Mouse (Mus musculus): ENCODE results near the gene Gm10961. TPM values are rescaled to one million over a fixed set of nuclear protein-coding genes. Genes with fewer than 3 reads are reported as not detected.
A peak's percentile ranks its signal among the peaks of the same experiment; 100 is the strongest.

Gene Gm10961
- not detected in 2 replicates for polyA plus RNA-seq (2015; fragmentation: Nextera tagmentation; extraction: Ambion mirVana)

DNA sequence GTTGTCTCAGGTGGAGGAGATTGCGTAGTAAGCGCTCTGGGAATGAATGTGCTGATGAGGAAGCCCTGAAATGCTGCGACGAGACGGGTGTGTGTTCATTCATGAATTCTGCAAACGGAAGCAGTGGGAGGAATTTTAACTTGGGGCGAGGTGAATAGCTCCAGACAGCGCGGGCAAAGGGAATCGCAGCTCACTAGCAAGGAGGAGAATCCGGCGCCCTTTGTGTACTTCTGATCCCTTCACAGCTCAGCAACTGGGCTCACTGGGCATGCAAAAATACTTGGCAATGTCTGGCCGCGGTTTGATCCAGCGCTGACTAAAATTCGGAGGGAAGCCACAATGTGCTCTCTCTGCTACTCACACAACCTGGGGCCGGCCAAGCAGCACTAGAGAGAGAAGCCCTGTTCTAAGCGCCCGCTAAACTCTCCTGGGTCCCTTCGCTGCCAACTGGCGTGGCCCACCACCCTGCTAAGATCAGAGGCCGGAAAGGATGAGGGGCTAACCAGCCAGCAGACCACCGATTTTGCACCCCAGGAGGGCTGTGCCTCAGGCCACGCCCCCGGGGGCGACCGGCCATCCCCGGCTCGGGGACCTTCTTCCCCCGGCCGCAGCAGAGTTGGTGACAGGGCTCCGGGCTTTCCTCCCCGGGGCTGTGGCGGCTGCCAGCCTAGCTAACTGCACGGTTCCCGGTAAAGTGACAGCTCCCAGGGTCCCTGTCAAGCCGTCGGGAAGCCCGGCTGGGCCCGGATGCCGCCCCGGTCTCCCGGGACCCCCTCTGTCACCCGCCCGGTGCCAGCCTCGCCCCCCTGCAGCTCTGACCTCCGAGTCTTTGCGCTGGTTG is at the start of gene Gm10961:
Gene Gm10961, plus strand, starts transcription at position 641 of the 841 bp plus-strand sequence.
- H3K27me3 ChIP-seq: no peaks in the 10 kb centered on the region
- H3K4me1 ChIP-seq (replicated peaks): peaks cover 14% of the 10 kb centered on the region
- peak within 1 kb of the TSS; percentile 99 for H3K27ac ChIP-seq (replicated peaks)
- H3K36me3 ChIP-seq: peaks cover 24% of the 10 kb centered on the region
- H3K4me2 ChIP-seq: peak within 1 kb of the TSS; percentile 69
- H3K4me3 ChIP-seq: peak within 1 kb of the TSS; percentile 93
- peak; percentile 89 for ATAC-seq (ENCODE audit: low FRiP score, low read depth)
- no peaks in the 10 kb centered on the region for H3K9me3 ChIP-seq
- peak within 1 kb of the TSS; percentile 98 for H3K9ac ChIP-seq
- under 1% methylated on average over 47 of the region's 48 CpGs for WGBS

DNA sequence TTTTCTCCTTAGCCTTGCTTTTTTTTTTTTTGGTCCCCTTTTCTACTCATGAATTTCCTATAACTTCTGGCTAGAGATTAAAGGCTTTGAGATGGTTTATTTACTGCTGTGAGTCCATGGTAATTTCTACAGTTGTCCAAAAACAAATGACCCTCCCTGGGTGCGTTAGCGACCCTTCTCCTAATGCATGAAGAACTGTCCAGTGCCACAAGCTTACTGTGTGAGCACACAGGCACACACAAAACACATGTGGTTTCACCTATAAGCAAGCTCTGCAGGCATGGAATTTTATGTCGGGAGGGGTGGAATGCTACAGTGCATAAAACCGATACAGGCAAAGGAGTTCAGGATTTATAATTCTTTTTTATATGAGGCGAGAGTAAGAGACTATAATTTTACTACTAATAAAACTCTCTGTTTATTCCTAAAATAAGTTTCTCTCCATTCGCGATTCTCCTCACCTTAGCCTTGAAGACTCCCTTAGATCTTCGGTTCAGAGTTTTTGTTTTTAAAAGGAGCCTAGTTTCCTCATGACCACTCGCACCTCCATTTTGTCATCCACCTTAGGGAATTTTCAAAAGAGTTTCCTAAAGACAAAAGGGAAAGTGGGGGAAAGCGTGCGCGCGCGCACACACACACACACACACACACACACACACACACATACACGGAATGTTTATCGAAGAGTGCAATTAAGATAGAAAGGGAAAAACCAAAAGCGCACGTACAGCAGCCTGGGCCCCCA is 48.8 kb upstream of the Gm10961 start:
- 3% methylated on average over 18 of the region's 18 CpGs for WGBS
- H3K27me3 ChIP-seq: peaks cover 72% of the 10 kb centered on the region

DNA sequence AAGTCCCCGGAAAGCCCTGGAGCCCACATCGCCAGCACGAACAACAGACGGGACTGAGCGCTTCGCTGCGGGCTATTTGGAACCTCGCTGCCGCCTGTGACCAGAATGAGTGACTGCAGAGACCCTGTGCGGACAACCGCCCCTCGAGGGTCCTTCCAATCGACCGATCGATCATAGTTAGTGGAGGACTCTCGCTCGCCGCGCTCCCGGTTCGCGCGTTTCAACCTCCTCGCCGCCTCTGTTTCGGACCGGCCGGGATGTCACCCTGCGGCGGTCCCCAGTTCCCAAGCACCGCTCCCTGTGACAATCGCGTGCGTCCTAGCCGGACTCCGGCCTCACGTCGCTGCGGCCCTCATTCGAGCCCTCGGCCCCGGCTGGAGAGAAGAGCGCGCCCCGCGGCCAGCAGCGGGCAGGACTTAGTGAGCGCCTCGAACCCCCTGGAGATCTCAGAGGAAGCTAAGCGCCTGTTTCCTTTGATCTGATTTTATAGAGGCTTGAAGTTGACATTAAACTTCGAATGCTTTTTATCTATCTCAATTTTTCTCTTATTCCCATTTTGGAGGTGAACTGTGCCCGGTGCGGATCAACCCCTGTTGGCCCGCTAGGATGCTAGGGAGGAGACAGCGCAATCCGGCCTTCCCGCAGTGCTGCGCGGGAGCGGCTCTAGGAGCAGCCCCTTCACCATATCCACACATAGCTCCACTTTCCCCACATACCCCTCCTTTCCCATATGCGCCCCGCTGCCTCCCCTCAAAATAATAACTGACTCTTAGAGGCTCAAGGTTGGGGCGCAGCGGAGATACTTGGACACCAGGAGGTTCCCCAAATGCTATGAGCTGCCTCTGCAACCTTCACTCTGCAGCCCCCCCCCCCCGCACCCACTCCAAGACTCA is 48.0 kb upstream of the Gm10961 start:
- peaks cover 74% of the 10 kb centered on the region for H3K27me3 ChIP-seq
- no peak for ATAC-seq (ENCODE audit: low FRiP score, low read depth)
- H3K4me2 ChIP-seq: peak overlapping the region; percentile 45
- WGBS: 1% methylated on average over 65 of the region's 65 CpGs
- no peaks in the 10 kb centered on the region for H3K36me3 ChIP-seq
- H3K9me3 ChIP-seq: no peaks in the 10 kb centered on the region
- H3K4me3 ChIP-seq: peak overlapping the region; percentile 9
- no peak overlapping the region for H3K9ac ChIP-seq
- no peak overlapping the region for H3K27ac ChIP-seq (replicated peaks)
- peaks cover 8% of the 10 kb centered on the region for H3K4me1 ChIP-seq (replicated peaks)

More for the DNA sequence above, 48.8 kb upstream of the Gm10961 start:
- no peak overlapping the region for H3K9ac ChIP-seq
- H3K4me3 ChIP-seq: peak overlapping the region; percentile 9
- no peak overlapping the region for H3K27ac ChIP-seq (replicated peaks)
- H3K9me3 ChIP-seq: no peaks in the 10 kb centered on the region
- no peak for ATAC-seq (ENCODE audit: low FRiP score, low read depth)
- H3K4me2 ChIP-seq: peak overlapping the region; percentile 45
- H3K4me1 ChIP-seq (replicated peaks): peaks cover 8% of the 10 kb centered on the region
- no peaks in the 10 kb centered on the region for H3K36me3 ChIP-seq

DNA sequence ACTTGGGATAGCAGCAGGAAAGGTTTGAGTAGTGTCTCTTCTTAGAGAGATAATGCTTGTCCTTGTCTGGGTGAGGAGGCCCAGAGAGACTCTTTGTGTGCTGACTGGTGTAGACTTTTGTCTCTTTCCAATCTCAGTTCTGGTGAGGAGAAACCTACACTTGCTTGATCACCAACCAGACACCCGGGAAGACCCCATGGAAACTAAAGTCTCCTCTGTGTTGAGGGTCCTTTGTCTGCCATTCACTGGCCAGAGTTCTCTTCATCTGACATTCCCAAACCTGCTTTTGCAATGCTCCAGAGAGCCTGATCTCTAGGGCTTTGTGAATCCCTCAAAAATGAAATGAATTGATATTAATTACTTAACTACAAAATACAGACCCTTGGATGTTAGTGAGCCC is 47.2 kb upstream of the Gm10961 start:
- Histone ChIP-seq H3K27me3 (peaks cover 68% of the 10 kb centered on the region), H3K4me3 (no peak overlapping the region), H3K4me2 (no peak overlapping the region), H3K36me3 (no peaks in the 10 kb centered on the region), H3K4me1 (replicated peaks) (peaks cover 8% of the 10 kb centered on the region), H3K27ac (replicated peaks) (no peak overlapping the region), H3K9me3 (no peaks in the 10 kb centered on the region), H3K9ac (no peak overlapping the region)
- WGBS: 0% methylated on average over 1 of the region's 1 CpGs
- no peak for ATAC-seq (ENCODE audit: low FRiP score, low read depth)

DNA sequence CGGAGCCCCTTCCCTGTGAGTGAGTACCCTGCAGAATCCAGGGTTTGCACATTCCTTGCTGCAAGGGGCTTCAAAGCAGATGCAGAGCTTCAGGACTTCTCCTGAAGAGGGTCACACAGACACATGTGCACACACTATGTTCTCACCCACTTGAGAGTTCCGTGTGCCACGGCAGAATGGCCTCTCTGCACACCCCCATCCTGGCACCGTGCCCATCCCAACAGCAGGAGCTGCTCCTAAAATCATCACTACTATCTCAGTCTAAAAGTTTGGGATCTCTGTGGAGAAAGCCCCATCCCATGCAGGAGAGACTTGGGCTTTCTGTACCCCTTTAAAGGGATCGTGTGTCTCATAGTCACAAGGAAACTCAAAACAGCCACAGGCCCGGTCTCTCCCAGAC is 44.6 kb upstream of the Gm10961 start:
- Histone ChIP-seq H3K36me3 (no peaks in the 10 kb centered on the region), H3K4me1 (replicated peaks) (peaks cover 8% of the 10 kb centered on the region), H3K9ac (no peak overlapping the region), H3K27ac (replicated peaks) (no peak overlapping the region), H3K4me3 (no peak overlapping the region), H3K27me3 (peaks cover 66% of the 10 kb centered on the region), H3K9me3 (no peaks in the 10 kb centered on the region), H3K4me2 (no peak overlapping the region)
- ATAC-seq (ENCODE audit: low FRiP score, low read depth): no peak
- 73% methylated on average over 6 of the region's 6 CpGs for WGBS

DNA sequence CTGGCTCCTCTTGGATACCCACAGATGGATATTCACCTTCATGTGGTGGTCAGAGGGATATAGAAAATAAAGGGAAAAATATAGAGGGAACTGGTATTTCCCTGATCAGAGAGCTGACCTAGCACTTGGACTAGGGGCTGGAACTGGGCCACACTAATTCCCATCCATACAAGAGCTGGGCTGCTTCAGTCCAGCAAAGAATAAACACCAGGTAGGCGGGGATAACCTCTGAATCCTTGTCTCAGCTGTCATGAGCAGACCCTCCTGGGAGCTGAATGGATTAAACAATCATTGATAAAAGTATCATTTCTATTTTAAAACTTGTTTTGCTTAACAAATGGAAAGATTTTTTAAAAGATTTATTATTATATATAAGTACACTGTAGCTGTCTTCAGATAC is 39.5 kb upstream of the Gm10961 start:
- no peak overlapping the region for H3K27ac ChIP-seq (replicated peaks)
- no peaks in the 10 kb centered on the region for H3K36me3 ChIP-seq
- H3K9ac ChIP-seq: no peak overlapping the region
- 67% methylated on average over 1 of the region's 1 CpGs for WGBS
- no peaks in the 10 kb centered on the region for H3K9me3 ChIP-seq
- peaks cover 64% of the 10 kb centered on the region for H3K27me3 ChIP-seq
- H3K4me1 ChIP-seq (replicated peaks): peaks cover 17% of the 10 kb centered on the region
- ATAC-seq (ENCODE audit: low FRiP score, low read depth): no peak
- H3K4me2 ChIP-seq: no peak overlapping the region
- H3K4me3 ChIP-seq: no peak overlapping the region

DNA sequence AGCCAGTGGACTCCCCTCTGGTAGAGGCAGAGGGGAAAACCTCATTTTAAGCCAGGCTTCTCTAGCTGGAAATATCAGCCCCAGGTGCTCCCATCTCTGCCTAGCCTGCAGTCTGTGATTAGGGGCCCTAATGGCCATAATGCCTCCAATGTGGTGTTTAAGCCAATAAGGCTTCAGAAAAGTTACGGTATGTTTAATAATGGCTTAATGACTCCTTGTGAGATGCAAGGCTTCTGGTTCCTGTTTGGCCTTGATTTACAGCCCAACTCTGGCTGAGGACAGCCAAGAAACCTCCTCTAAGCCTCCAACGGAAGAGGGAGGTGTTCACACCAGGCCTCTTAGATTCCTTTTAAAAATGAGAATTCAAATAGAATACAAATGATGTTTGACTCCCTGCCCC is 37.5 kb upstream of the Gm10961 start:
- Histone ChIP-seq H3K4me1 (replicated peaks) (peaks cover 17% of the 10 kb centered on the region), H3K4me3 (no peak overlapping the region), H3K27ac (replicated peaks) (no peak overlapping the region), H3K36me3 (no peaks in the 10 kb centered on the region), H3K4me2 (no peak overlapping the region), H3K9ac (no peak overlapping the region), H3K9me3 (no peaks in the 10 kb centered on the region), H3K27me3 (peaks cover 70% of the 10 kb centered on the region)
- WGBS: 52% methylated on average over 2 of the region's 2 CpGs
- no peak for ATAC-seq (ENCODE audit: low FRiP score, low read depth)

DNA sequence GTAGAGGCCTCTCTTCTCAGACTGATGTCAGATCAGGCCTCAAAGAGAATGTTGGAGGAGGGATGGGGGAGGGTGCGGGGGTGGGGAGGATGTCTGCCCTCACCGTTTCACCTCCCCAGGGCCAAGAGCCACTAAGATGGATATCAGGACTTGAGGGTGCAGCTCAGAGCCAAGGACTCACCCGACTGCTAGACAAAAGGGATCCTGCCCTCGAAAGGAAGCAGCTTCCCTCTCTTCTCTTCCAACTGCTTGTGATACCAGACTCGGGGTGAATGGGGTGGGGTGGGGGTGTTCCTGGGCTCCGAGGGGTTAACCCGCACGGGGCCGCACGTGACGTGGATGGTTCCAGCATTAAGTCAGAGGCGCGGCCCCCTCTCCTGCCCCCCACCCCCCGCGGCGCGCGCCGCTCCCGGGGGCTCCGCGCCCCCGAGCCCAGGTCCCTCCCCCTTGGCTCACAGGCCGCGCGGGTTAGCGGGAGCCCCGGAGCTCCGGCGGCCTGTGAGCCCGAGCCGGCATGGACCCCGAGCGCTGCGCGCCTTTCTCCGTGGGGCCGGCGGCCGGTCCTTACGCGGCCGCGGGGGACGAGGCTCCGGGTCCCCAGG is 36.4 kb upstream of the Gm10961 start, which contains the start of gene Alx3:
Gene Alx3, plus strand, starts transcription at position 370 of the 602 bp plus-strand sequence.
- under 1% methylated on average over 30 of the region's 46 CpGs for WGBS
- H3K27me3 ChIP-seq: peaks cover 74% of the 10 kb centered on the region
- H3K36me3 ChIP-seq: no peaks in the 10 kb centered on the region
- H3K9me3 ChIP-seq: no peaks in the 10 kb centered on the region
- no peak for ATAC-seq (ENCODE audit: low FRiP score, low read depth)
- peak within 1 kb of the TSS; percentile 28 for H3K4me3 ChIP-seq
- no peak within 1 kb of the TSS for H3K27ac ChIP-seq (replicated peaks)
- H3K4me1 ChIP-seq (replicated peaks): peaks cover 17% of the 10 kb centered on the region
- no peak within 1 kb of the TSS; the same call in 1 of the 2 replicates for H3K9ac ChIP-seq
- peak within 1 kb of the TSS; percentile 54 for H3K4me2 ChIP-seq

DNA sequence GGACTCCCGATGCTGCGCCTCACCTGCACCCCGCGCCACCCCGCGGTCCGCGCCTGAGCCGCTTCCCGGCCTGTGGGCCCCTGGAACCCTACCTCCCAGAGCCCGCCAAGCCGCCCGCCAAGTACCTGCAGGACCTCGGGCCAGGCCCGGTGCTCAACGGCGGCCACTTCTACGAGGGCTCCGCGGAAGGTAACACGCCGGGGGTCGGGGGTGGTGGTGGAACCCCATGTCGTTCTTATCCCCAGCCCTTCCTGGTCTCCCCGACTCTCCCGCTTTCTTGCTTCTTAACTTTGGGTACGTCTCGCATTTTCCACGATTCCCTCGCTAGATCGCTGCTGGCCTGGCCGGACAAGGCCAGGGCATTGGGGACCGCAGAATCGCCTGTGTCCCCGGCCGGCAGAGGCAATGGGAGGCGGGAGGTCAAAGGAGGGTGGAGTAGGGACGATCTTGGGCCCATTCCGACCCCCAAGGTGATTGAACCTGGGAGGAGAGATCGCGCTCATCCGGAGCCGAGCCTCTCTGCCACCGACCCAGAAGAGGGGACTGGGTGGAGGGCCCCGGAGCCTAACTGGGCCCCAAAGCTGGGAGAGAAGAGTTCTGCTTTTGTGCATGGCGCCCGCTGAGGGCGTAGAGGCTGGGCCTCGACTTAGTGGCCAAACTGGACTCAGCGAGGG is 35.7 kb upstream of the Gm10961 start:
- H3K4me1 ChIP-seq (replicated peaks): peaks cover 17% of the 10 kb centered on the region
- no peak overlapping the region for H3K27ac ChIP-seq (replicated peaks)
- WGBS: under 1% methylated on average over 50 of the region's 50 CpGs
- peaks cover 74% of the 10 kb centered on the region for H3K27me3 ChIP-seq
- H3K4me3 ChIP-seq: peak overlapping the region; percentile 28
- H3K4me2 ChIP-seq: peak overlapping the region; percentile 54
- no peaks in the 10 kb centered on the region for H3K9me3 ChIP-seq
- no peak for ATAC-seq (ENCODE audit: low FRiP score, low read depth)
- no peak overlapping the region; the same call in 1 of the 2 replicates for H3K9ac ChIP-seq
- H3K36me3 ChIP-seq: no peaks in the 10 kb centered on the region

DNA sequence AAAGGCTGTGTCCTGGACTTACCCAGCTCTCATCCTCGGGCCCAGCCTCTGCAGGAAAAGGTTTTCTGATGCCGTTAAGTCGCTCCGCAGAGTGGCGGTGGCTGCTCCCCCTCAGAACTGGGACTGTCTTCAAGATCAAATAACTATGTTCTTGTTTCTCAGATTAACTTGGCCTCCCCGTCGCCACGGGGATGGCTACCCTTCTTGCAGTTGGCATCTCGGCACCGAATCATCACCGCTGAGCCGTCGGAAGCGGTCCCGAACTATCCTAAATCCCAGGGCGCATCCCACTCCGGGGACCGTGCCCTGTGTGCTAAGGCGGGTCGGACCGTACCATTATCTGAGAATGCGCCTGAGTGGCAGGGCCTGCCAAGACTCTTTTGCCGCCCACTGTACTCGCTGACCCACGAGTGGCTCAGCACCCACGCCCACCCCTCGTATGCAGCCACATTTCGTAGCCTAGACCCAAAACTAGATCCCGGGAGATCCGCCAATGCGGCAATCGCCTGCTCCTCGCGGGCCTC is 35.1 kb upstream of the Gm10961 start:
- WGBS: under 1% methylated on average over 34 of the region's 34 CpGs
- H3K9me3 ChIP-seq: no peaks in the 10 kb centered on the region
- H3K4me3 ChIP-seq: no peak overlapping the region
- no peak overlapping the region for H3K27ac ChIP-seq (replicated peaks)
- peaks cover 17% of the 10 kb centered on the region for H3K4me1 ChIP-seq (replicated peaks)
- H3K27me3 ChIP-seq: peaks cover 77% of the 10 kb centered on the region
- H3K9ac ChIP-seq: no peak overlapping the region
- no peak for ATAC-seq (ENCODE audit: low FRiP score, low read depth)
- no peaks in the 10 kb centered on the region for H3K36me3 ChIP-seq
- 0 out of 2 replicates have a peak overlapping the region, but pooled peaks have one; percentile 54 for H3K4me2 ChIP-seq

Measured in hindbrain, embryonic 15.5 days (tissue).